Mouse (Mus musculus) stomach, embryonic 14.5 days (tissue): ENCODE data around the gene Gas8. TPM values are rescaled to one million over a fixed set of nuclear protein-coding genes. Genes with fewer than 3 reads are reported as not detected.

Experiments used
- ATAC-seq: fragments of 200-750 bp; cut with Nextera tagmentation; 2 replicates; pipeline ENCODE4 v1.8.0; 2017; ENCODE audit warnings: low read depth, moderate TSS enrichment; ENCODE audit not compliant: insufficient number of reproducible peaks, insufficient read depth, low FRiP score
- H3K27ac ChIP-seq: fragments of 300-500 bp; sonication (generic); 2 replicates; pipeline ENCODE4 v1.5.1; 2014; ENCODE audit warnings: mild to moderate bottlenecking, low read length, moderate library complexity, mixed read lengths
- H3K27me3 ChIP-seq: fragments of 300-500 bp; sonication (generic); 2 replicates; pipeline ENCODE4 v1.6.1; 2014; ENCODE audit warnings: low read length, control low read depth, mixed read lengths; ENCODE audit not compliant: control insufficient read depth, insufficient read depth
- H3K36me3 ChIP-seq: fragments of 300-500 bp; sonication (generic); 2 replicates; pipeline ENCODE4 v1.6.1; 2014; ENCODE audit warnings: mild to moderate bottlenecking, control low read depth, low read length, moderate library complexity, mixed read lengths; ENCODE audit not compliant: control insufficient read depth, insufficient read depth
- H3K4me1 ChIP-seq: fragments of 300-500 bp; sonication (generic); 2 replicates; pipeline ENCODE4 v1.6.1; 2014; ENCODE audit warnings: low read length, control low read depth, mixed read lengths; ENCODE audit not compliant: control insufficient read depth, insufficient read depth
- H3K4me2 ChIP-seq: fragments of 300-500 bp; sonication (generic); replicated peaks from 2 replicates; pipeline ENCODE4 v1.6.1; 2014; ENCODE audit warnings: low read depth, low read length, control low read depth
- H3K4me3 ChIP-seq: fragments of 300-500 bp; sonication (generic); 2 replicates; pipeline ENCODE4 v1.5.1; 2014; ENCODE audit warnings: low read depth, low read length, control low read depth
- H3K9ac ChIP-seq: fragments of 300-500 bp; sonication (generic); replicated peaks from 2 replicates; pipeline ENCODE4 v1.6.1; 2014; ENCODE audit warnings: low read depth, mild to moderate bottlenecking, control low read depth, low read length, moderate library complexity, mixed read lengths
- H3K9me3 ChIP-seq: fragments of 300-500 bp; sonication (generic); 2 replicates; pipeline ENCODE4 v1.6.1; 2016; ENCODE audit warnings: low read depth, low read length, control low read depth; ENCODE audit not compliant: control insufficient read depth
- whole genome bisulfite sequencing: fragments of 180-500 bp; shearing (Covaris S2); extraction: QIAGEN DNeasy Blood & Tissue Kit; methylation state at CpG from one replicate; pipeline ENCODE4 v1.1.7; 2014; 5-methylcytosine and 5-hydroxymethylcytosine counted together
- polyA plus RNA-seq: library from polyadenylated mRNA; unstranded; fragments of >200 nt; fragmentation: Nextera tagmentation; extraction: Ambion mirVana; gene quantifications from 2 replicates; pipeline ENCODE4 v1.2.1, GENCODE M21; 2014

Gene Gas8
- polyA plus RNA-seq, 1 experiment from 2014 or later: 32.5 TPM

- Histone ChIP-seq H3K4me2 (no peak overlapping the region), H3K27me3 (no peaks in the 10 kb centered on the region), H3K27ac (no peak overlapping the region), H3K9me3 (peaks cover 4% of the 10 kb centered on the region; the same call in 1 of the 2 replicates), H3K4me3 (no peak overlapping the region), H3K9ac (no peak overlapping the region), H3K4me1 (no peaks in the 10 kb centered on the region), H3K36me3 (peaks cover 53% of the 10 kb centered on the region)
- no peak for ATAC-seq
- WGBS: 80% methylated on average over 4 of the region's 4 CpGs
These were observed 13.4 kb upstream of the Gas8 start for GRCm38 (mm10) chr8:123505267-123505666.

GRCm38 (mm10) chr8:123505695-123506094, 12.9 kb upstream of the Gas8 start:
- Histone ChIP-seq H3K4me3 (no peak overlapping the region), H3K4me1 (no peaks in the 10 kb centered on the region), H3K4me2 (no peak overlapping the region), H3K27me3 (no peaks in the 10 kb centered on the region), H3K27ac (no peak overlapping the region), H3K36me3 (peaks cover 49% of the 10 kb centered on the region), H3K9ac (no peak overlapping the region), H3K9me3 (peaks cover 4% of the 10 kb centered on the region; the same call in 1 of the 2 replicates)
- no peak for ATAC-seq
- WGBS: 80% methylated on average over 9 of the region's 9 CpGs

DNA sequence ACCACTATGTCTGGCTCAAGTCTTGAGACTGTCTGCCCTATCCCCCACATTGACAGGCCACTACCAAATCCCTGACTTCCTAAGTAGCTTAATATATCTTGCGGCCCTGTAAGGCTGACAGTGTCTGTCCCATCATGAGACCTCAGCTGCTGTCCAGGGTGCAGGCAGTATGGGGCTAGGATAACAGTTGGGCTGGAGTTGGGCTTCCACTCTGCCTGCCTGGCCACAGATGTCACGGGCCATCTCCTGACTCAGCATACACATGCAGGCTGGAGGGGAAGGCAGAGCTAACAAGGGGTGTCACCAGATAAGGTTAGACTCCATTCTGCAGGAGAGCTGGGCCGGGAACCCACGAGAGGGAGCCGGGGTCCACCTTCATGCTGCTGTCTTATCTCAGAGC, 11.5 kb upstream of the Gas8 start:
- Histone ChIP-seq H3K36me3 (peaks cover 35% of the 10 kb centered on the region), H3K9me3 (peaks cover 4% of the 10 kb centered on the region; the same call in 1 of the 2 replicates), H3K4me1 (no peaks in the 10 kb centered on the region), H3K27ac (no peak overlapping the region), H3K27me3 (no peaks in the 10 kb centered on the region), H3K9ac (no peak overlapping the region), H3K4me3 (no peak overlapping the region), H3K4me2 (no peak overlapping the region)
- ATAC-seq: no peak
- 94% methylated on average over 5 of the region's 5 CpGs for WGBS

DNA sequence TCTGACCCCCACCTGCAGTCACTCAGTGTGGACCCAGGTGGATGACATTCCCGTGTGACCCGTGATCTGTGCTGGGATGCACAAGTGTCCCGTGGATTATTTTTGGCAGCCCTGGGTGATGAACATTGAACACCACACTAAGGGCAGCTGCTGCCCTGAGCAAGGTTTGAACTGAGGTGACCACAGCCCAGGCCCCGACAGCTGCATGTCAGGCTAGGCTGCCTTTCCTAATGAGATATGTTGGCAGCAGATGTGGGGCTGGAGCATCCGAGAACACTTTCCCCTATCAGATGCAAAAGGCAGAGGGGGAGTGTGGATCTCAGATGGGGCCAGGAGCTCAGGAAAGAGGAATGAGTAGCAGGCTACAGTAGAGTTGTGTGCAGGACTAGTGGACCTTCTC, 7.8 kb upstream of the Gas8 start:
- Histone ChIP-seq H3K4me1 (no peaks in the 10 kb centered on the region; the same call in 1 of the 2 replicates), H3K4me2 (no peak overlapping the region), H3K27me3 (peaks cover 12% of the 10 kb centered on the region; the same call in 1 of the 2 replicates), H3K4me3 (no peak overlapping the region), H3K36me3 (peaks cover 12% of the 10 kb centered on the region), H3K9ac (no peak overlapping the region), H3K9me3 (no peaks in the 10 kb centered on the region), H3K27ac (no peak overlapping the region)
- 75% methylated on average over 5 of the region's 5 CpGs for WGBS
- no peak for ATAC-seq

DNA sequence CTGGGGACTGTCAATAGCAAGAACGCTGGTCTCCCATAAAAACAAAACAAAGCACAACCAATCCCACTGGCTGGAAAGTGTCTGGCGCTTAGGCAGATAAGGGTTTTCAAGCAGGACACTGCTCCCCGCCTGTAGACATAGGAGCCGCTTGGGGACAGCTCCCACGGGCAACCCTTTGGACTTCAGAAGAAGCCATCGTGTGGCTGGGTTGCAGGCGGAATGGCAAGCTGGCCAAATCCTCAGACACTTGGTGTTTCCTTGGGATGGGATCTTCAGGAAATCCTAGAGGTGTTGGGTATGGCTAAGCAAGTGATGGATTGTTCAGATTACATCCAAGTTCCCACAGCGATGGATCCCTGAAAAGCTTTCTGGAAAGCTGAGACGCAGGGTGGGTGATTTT, 4.5 kb upstream of the Gas8 start:
- WGBS: 3% methylated on average over 9 of the region's 9 CpGs
- Histone ChIP-seq H3K4me2 (peak overlapping the region; percentile 99), H3K27ac (no peak overlapping the region), H3K9ac (peak overlapping the region; percentile 36; the same call in 1 of the 2 replicates), H3K4me3 (peak overlapping the region; percentile 63), H3K36me3 (peaks cover 6% of the 10 kb centered on the region), H3K27me3 (peaks cover 12% of the 10 kb centered on the region; the same call in 1 of the 2 replicates), H3K9me3 (no peaks in the 10 kb centered on the region), H3K4me1 (peaks cover 1% of the 10 kb centered on the region)
- no peak for ATAC-seq

GRCm38 (mm10) chr8:123514781-123515539, 3.7 kb upstream of the Gas8 start, which contains the start of gene Dbndd1:
Gene Dbndd1, minus strand, starts transcription at chr8:123515463.
- ATAC-seq: peak; percentile 30; the same call in 1 of the 2 replicates
- no peaks in the 10 kb centered on the region for H3K9me3 ChIP-seq

GRCm38 (mm10) chr8:123515540-123515897, 3.1 kb upstream of the Gas8 start:
- Histone ChIP-seq H3K27ac (no peak overlapping the region), H3K27me3 (peaks cover 12% of the 10 kb centered on the region; the same call in 1 of the 2 replicates), H3K36me3 (no peaks in the 10 kb centered on the region; the same call in 1 of the 2 replicates), H3K4me1 (peaks cover 7% of the 10 kb centered on the region), H3K4me3 (peak overlapping the region; percentile 63; the same call in 1 of the 2 replicates), H3K9ac (no peak overlapping the region), H3K4me2 (peak overlapping the region; percentile 99), H3K9me3 (no peaks in the 10 kb centered on the region)
- WGBS: under 1% methylated on average over 11 of the region's 11 CpGs
- ATAC-seq: no peak

More at GRCm38 (mm10) chr8:123514781-123515539, 3.7 kb upstream of the Gas8 start, which contains the start of gene Dbndd1:
- Histone ChIP-seq H3K4me1 (peaks cover 7% of the 10 kb centered on the region), H3K36me3 (no peaks in the 10 kb centered on the region), H3K4me3 (peak within 1 kb of the TSS; percentile 63), H3K9ac (peak within 1 kb of the TSS; percentile 36; the same call in 1 of the 2 replicates), H3K27ac (no peak within 1 kb of the TSS), H3K4me2 (peak within 1 kb of the TSS; percentile 99), H3K27me3 (peaks cover 12% of the 10 kb centered on the region; the same call in 1 of the 2 replicates)
- WGBS: under 1% methylated on average over 59 of the region's 63 CpGs

DNA sequence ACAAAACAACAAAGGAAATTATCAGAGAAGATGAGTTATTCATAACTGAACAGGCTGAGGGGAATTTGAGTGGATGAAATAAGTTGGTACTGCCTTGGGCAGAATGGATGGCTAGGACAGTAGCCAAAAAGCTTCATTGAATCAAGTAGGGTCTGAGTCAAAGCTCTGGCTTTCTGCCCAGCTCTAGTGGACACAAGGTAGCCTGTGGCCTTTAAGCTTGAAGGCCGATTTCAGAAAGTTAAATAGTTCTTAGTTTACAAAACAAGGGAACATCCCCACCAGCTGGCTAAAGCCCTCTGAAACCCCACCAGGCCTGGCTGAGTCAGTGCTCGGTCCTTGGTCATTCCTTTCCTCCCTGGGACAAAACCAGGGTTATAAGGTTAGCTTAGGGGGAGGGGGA, 2.0 kb upstream of the Gas8 start:
- 37% methylated on average over 2 of the region's 2 CpGs for WGBS
- H3K4me3 ChIP-seq: no peak overlapping the region
- ATAC-seq: no peak

More for the DNA sequence above, 2.0 kb upstream of the Gas8 start:
- H3K4me2 ChIP-seq: no peak overlapping the region
- no peaks in the 10 kb centered on the region for H3K9me3 ChIP-seq
- peaks cover 3% of the 10 kb centered on the region; the same call in 1 of the 2 replicates for H3K36me3 ChIP-seq
- peaks cover 12% of the 10 kb centered on the region; the same call in 1 of the 2 replicates for H3K27me3 ChIP-seq
- no peak overlapping the region for H3K9ac ChIP-seq
- H3K4me1 ChIP-seq: peaks cover 7% of the 10 kb centered on the region
- no peak overlapping the region for H3K27ac ChIP-seq
